In genomic region chr5:120999573-120999972, GRCm38 (mm10) we compare ENCODE assay signal across 9 mouse cellular contexts. TPM values are rescaled to one million over a fixed set of nuclear protein-coding genes. Genes with fewer than 3 reads are reported as not detected.
DNase-seq lines count a peak whose midpoint lies in the region; ATAC-seq and TF ChIP-seq lines count a peak whose summit lies in the region.
"Had no signal": no experiment of that assay in that cellular context is flagged by ENCODE, and none has a peak within 500 bp of the region (broad histone marks: within the 10 kb centered on the region; RNA-seq: fewer than 3 reads in every experiment).

No protein-coding gene starts in this region.

- H3K27ac ChIP-seq in kidney, postnatal 0 days = no peak overlapping the region
- no peak overlapping the region for H3K27ac ChIP-seq in limb, embryonic 11.5 days (replicated peaks; ENCODE audit: low read depth, low read length)
- H3K27ac ChIP-seq in forebrain, embryonic 16.5 days (ENCODE audit: low read length) = no peak overlapping the region
- H3K27ac ChIP-seq: forebrain, embryonic 12.5 days had no signal

- no peaks in the 10 kb centered on the region for H3K4me1 ChIP-seq in kidney, postnatal 0 days (replicated peaks; ENCODE audit: insufficient read depth, low read length)
- H3K4me1 ChIP-seq in limb, embryonic 11.5 days (ENCODE audit: control insufficient read depth, insufficient read depth, low read length) = no peaks in the 10 kb centered on the region
- H3K4me1 ChIP-seq in forebrain, embryonic 16.5 days (replicated peaks; ENCODE audit: control insufficient read depth, insufficient read depth, low read length) = peaks cover 18% of the 10 kb centered on the region

- DNase-seq in kidney, postnatal 0 days (ENCODE audit: low spot score) = no peak
- DNase-seq in kidney, adult 18-20 months = no peak
- peak; percentile 25 for DNase-seq in CD4-positive helper T cell, adult 2 months (ENCODE audit: low read depth, low spot score)
- peak; percentile 20 for DNase-seq in NIH3T3 (ENCODE audit: low read depth)
- DNase-seq in limb, embryonic 11.5 days (ENCODE audit: low spot score) = peak; percentile 36
- DNase-seq in adrenal gland, adult 2 months = no peak
- DNase-seq: adrenal gland, postnatal 10 days had no signal

- no peak overlapping the region for H3K4me3 ChIP-seq in kidney, postnatal 0 days (replicated peaks; ENCODE audit: low read depth, low read length)
- no peak overlapping the region for H3K4me3 ChIP-seq in limb, embryonic 11.5 days (ENCODE audit: low read depth, low read length)
- H3K4me3 ChIP-seq in forebrain, embryonic 16.5 days (replicated peaks; ENCODE audit: low read length) = no peak overlapping the region
- H3K4me3 ChIP-seq: forebrain, embryonic 12.5 days had no signal

- H3K9me3 ChIP-seq in kidney, postnatal 0 days (replicated peaks; ENCODE audit: low read length) = no peaks in the 10 kb centered on the region
- H3K9me3 ChIP-seq in limb, embryonic 11.5 days (ENCODE audit: control insufficient read depth, low read length) = no peaks in the 10 kb centered on the region
- H3K9me3 ChIP-seq in forebrain, embryonic 16.5 days (ENCODE audit: control insufficient read depth, low read length) = no peaks in the 10 kb centered on the region
- H3K9me3 ChIP-seq: forebrain, embryonic 12.5 days had no signal

- no peaks in the 10 kb centered on the region for H3K36me3 ChIP-seq in kidney, postnatal 0 days (ENCODE audit: insufficient read depth, low read length)
- no peaks in the 10 kb centered on the region for H3K36me3 ChIP-seq in limb, embryonic 11.5 days (ENCODE audit: control insufficient read depth, insufficient read depth, low read length)
- no peaks in the 10 kb centered on the region for H3K36me3 ChIP-seq in forebrain, embryonic 16.5 days (ENCODE audit: control insufficient read depth, insufficient read depth)
- H3K36me3 ChIP-seq: forebrain, embryonic 12.5 days had no signal

- TF ChIP-seq CTCF in kidney, postnatal 0 days (IDR thresholded peaks at IDR 0.05; ENCODE audit: low read depth) = peak; percentile 43; the same call in 1 of the 2 replicates

- 36% methylated on average over 12 of the region's 12 CpGs for WGBS in kidney, postnatal 0 days
- WGBS in limb, embryonic 11.5 days = 41% methylated on average over 12 of the region's 12 CpGs
- 41% methylated on average over 12 of the region's 12 CpGs for WGBS in forebrain, embryonic 16.5 days

- H3K27me3 ChIP-seq in kidney, postnatal 0 days (ENCODE audit: insufficient read depth, low read length) = no peaks in the 10 kb centered on the region
- 0 out of 2 replicates have a peak, but pooled peaks cover 5% of the 10 kb centered on the region for H3K27me3 ChIP-seq in limb, embryonic 11.5 days (ENCODE audit: control insufficient read depth, insufficient read depth, low read length)
- H3K27me3 ChIP-seq in forebrain, embryonic 16.5 days (replicated peaks; ENCODE audit: control insufficient read depth, insufficient read depth, low read length) = no peaks in the 10 kb centered on the region

- H3K4me2 ChIP-seq in kidney, postnatal 0 days (ENCODE audit: low read length) = no peak overlapping the region
- H3K4me2 ChIP-seq in limb, embryonic 11.5 days (ENCODE audit: low read depth, severe bottlenecking) = no peak overlapping the region
- no peak overlapping the region for H3K4me2 ChIP-seq in forebrain, embryonic 16.5 days (ENCODE audit: low read length)
- H3K4me2 ChIP-seq: forebrain, embryonic 12.5 days had no signal

- H3K9ac ChIP-seq in kidney, postnatal 0 days (ENCODE audit: low read depth, low read length) = no peak overlapping the region
- H3K9ac ChIP-seq in limb, embryonic 11.5 days (ENCODE audit: low read length) = no peak overlapping the region
- H3K9ac ChIP-seq in forebrain, embryonic 16.5 days (replicated peaks; ENCODE audit: low read depth, low read length) = no peak overlapping the region
- H3K9ac ChIP-seq: forebrain, embryonic 12.5 days had no signal

- ATAC-seq in kidney, postnatal 0 days (replicated peaks; ENCODE audit: low FRiP score, low read depth) = no peak
- no peak for ATAC-seq in limb, embryonic 11.5 days (ENCODE audit: insufficient number of reproducible peaks, low FRiP score, low TSS enrichment, low read depth)
- no peak for ATAC-seq in forebrain, embryonic 16.5 days

RNA-seq across cellular contexts. Expression of gene Rph3a, which starts 10.3 kb away (rescaled TPM):
- 0.22 and 0.28 TPM in 2 replicates for polyA plus RNA-seq in kidney, postnatal 0 days (2015; fragmentation: Nextera tagmentation; extraction: Ambion mirVana)
- polyA plus RNA-seq in limb, embryonic 11.5 days (2014; fragmentation: Nextera tagmentation; extraction: Ambion mirVana) = not detected in 2 replicates
- total RNA-seq in adrenal gland, adult 2 months (2021) = 1 to 10 TPM; 3.7 to 4.6 TPM
- 2.4 and 3.5 TPM in 2 replicates for polyA plus RNA-seq in adrenal gland, adult 2 months (2012; rRNA removed)
- 22.5 and 26.9 TPM in 2 replicates for polyA plus RNA-seq in forebrain, embryonic 16.5 days (2015; fragmentation: Nextera tagmentation; extraction: Ambion mirVana)

Comparison
In these comparisons a context has a peak if more than half of its experiments do, and no peak if none do; other contexts are left out.
1. DNase-seq: peak in CD4-positive helper T cell, adult 2 months (single experiment), NIH3T3 (single experiment) and limb, embryonic 11.5 days (single experiment); none in kidney, postnatal 0 days (single experiment), kidney, adult 18-20 months (single experiment) and adrenal gland, adult 2 months (single experiment).